Mouse (Mus musculus) ES-CJ7 (cell line): Measurements from ENCODE around the gene Scn4a.

ENCODE experiments used
- DNase-seq: peaks from one replicate; pipeline ENCODE4 v3.0.0; 2011; ENCODE audit warnings: low read depth, low spot score

The Scn4a gene

DNA sequence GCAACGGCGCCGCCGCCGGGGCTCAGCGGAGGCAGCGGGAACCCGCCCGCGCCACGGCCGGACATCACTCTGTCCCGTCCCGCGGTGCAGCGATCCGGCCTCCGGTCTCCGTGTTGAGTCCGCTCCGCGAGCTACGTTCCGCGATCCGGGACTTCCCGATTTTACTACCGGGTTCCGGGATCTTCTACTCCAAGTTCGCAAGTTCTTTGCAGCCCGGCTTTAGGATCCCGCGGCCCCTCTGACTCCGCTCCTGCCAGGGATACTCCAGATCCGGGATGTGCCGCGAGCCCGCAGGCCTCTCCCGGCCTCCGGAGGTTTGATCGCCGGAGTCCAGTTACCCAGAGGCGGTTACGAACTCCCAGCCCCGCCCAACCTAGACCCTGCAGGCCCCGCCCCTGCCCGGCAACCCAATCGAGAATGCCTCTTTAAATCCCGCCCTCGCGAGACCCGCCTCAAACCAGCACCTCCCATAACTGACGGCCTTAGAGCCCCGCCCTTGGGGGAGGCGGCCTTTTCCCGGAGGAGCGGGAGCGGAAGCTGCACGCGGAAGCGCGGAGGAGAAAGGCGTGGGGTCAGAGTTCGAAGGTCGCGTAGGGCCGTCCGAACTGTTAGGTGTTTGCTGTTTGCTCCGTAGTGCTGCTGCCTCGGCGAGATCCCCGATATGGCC, 80.3 kb downstream of the Scn4a start, which contains the start of gene Smarcd2:
TSS of gene Smarcd2 (minus strand) at position 329 of the 667 bp plus-strand sequence.
- peak; percentile 99 for DNase-seq

GRCm38 (mm10) chr11:106271794-106272643, 81.1 kb downstream of the Scn4a start:
- no peak for DNase-seq

- DNase-seq, result no peak
These were observed 81.8 kb downstream of the Scn4a start for GRCm38 (mm10) chr11:106271131-106271793.

DNA sequence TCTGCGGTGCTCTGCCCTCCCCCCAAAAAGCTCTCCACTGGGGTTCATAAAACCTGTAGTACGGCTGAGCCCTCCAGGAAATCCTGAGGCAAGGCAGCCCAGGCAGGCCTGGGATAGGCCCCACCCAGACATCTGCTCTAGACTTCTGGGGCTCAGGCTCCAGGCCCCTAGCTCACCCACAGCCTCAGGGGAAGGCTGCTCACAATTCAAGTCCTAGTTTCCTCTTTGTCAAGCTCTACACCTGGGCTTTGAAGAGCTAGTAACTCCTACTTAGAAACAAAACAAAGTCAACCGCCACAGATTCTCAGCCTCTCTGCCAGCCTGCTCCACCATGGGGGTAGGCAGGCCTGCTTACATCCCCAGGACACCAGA, 84.0 kb downstream of the Scn4a start:
- no peak for DNase-seq
